Mouse (Mus musculus) B cell, adult (primary cell): ENCODE results near the gene Zfp819. TPM values are rescaled to one million over a fixed set of nuclear protein-coding genes. Genes with fewer than 3 reads are reported as not detected.

Experiments used
- total RNA-seq: library from RNA; stranded (reverse); gene quantifications from 4 replicates; pipeline ENCODE4 v1.2.4, GENCODE M21; 2023; ENCODE audit not compliant: inconsistent age

The Zfp819 gene
- total RNA-seq: not detected in 4 replicates

DNA sequence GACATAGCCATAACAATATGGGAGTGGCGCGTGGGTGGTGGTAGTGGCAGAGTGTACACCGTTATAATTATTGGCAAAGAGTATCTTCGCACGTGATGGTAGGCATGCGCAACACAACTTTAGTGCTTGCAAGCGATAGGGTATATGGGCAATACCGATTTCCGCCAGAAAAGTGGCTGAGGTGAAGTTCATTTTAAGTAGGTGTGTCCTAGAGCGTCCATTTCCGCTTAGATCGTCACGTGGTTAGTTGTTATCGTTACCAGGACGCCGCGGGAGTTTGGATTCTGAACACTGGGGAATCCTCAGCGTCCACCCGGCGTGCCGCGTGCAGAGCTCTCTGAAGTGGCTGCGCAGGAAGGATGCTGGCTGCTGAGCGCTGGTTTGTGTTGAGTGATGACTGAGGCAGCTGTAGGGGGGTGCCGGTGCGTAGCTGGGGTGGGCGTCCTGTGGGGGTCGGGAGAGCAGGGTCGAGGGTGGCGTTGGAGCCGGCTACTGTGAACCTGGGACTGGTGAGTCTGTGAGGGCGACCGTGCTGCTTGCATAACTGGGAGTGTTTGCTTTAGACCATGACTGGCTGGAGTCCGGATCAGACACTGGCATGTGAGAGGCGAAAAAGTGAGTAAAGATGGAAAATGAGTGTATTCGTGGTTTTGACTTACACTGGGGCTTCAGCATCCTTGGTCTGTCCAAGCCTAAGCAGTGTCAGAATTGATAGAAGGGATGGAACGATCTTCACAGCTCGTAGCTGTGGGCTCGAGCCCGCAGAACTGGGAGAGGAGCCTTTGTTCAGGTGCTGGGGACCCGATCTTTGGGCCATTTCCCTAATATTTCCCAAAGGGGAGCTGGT, at the start of gene Zfp819:
TSS of gene Zfp819 (plus strand) at position 274 of the 847 bp plus-strand sequence.

DNA sequence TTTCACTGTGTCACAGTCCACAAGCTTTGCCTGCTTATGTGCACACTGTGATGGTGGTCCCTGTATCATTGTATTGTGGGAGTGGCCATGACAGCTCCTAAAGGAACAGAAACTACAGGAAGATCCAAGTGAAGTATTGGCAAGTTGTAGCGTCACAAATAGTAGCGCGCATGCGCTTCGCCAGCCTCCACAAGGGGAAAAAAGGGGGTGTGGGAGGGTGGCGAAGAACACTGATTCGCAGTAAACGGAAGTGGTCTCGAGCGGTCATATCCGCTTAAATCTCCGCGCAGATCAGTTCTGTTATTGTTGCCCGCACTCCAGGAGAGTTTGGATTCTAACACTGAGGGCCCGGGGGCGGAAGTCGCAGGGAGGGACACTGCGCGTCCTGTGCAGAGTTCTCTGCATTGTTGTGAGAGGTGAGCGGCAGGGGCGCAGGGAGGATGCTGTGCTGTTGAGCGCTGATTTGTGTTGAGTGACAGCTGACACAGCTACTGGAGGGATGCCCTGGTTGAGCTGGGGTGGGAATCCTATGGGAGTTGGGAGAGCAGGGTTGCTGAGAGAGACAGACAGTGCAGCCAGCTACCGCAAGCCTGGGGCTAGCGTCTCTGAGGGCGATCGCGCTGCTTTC, 44.8 kb upstream of the Zfp819 start, which contains the start of gene Zfp658:
TSS of gene Zfp658 (plus strand) at position 251 of the 628 bp plus-strand sequence.

DNA sequence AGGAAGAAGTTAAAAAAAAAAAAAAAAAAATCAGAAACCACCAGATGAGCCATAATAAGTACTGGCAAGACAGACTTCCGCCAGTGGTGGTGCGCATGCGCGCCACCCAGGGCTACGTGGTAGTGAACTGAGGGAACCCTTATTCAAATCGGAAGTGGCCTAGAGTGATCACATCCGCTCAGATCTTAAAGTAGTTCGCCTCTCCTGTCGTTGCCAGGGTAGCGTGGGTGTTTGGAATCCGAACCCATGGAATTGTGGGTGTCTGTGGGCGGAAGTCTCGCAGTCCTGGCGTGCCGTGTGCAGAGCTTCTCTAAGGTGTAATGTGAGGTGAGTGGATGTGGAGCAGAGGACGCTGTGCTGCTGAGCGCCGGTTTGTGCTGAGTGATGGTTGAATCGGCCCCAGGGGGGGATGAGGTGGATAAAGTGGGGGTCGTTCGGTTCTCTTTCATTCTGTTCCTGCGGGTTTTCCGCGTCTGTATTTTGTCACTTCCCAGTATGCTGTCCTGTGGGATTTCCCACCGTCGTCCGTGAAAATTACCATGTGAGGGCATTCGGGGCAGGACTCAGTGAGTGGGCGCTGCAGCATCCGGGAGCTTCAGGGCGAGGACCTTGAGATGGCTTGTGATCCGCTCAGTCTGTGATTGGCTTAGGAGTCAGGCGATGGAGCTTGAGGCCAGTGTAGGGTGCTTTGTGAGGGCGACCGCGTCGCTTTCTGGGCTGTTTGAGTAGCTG, 27.4 kb upstream of the Zfp819 start, which contains the start of gene Zfp719:
TSS of gene Zfp719 (plus strand) at position 171 of the 732 bp plus-strand sequence.

DNA sequence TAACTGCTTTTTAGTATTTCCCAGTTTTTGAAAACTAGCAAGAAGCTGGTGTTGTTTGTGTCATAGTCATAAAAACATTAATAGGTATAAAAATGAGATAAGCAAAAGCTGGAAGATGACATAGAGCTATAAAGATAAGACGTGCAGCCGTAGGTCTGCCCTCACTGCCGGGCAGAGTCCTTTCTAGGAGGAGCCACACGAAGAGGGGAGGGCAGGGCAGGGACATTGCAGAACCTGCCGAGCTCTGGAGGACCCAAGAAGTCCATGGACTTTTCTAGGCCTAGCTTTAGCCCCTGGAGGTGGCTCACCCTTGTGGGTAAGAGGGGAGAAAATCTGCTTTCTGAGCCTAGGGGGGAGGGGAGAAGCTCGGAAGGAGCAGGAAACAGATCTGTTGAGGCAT, 27.5 kb downstream of the Zfp819 start, which contains the start of gene Ceacam18:
TSS of gene Ceacam18 (plus strand) at position 208 of the 400 bp plus-strand sequence.

DNA sequence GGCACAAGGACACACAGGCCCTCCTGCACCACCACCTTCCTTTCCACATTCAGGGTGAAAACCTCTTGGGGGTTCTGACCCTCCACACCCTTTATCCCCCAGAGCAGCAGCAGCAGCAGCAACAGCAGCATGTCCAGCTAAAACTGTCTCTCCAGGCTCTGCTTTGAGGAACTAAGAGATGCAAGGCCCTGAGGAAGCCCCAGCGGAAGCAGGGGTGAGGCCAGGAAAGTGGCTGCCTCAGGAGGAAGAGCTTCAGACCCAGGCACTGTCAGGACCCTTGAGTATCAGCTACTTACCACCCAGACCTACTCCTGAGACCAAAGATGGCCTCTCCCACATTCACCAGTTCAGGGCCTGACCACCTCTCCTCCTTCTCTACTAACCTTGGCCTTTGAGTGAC, 53.0 kb downstream of the Zfp819 start, which contains the start of gene Siglece:
TSS of gene Siglece (minus strand) at position 160 of the 400 bp plus-strand sequence.

Other genes starting within 250 kb of the Zfp819 start
- 357 to 404 TPM (median 393 TPM) in 4 replicates for gene Siglecg, start 199.0 kb upstream of the Zfp819 start, total RNA-seq
- not detected in 4 replicates for gene Lim2, start 179.5 kb upstream of the Zfp819 start, total RNA-seq
- gene Nkg7, start 170.1 kb upstream of the Zfp819 start, total RNA-seq: 1.9 to 3.8 TPM (median 2.3 TPM) in 4 replicates
- not detected in 4 replicates for gene Cldnd2, start 166.4 kb upstream of the Zfp819 start, total RNA-seq
- gene Etfb, start 163.1 kb upstream of the Zfp819 start, total RNA-seq: 36.1 to 51.0 TPM (median 48.9 TPM) in 4 replicates
- gene Gm45233, start 163.0 kb upstream of the Zfp819 start, total RNA-seq: not detected in 4 replicates
- 2.0 to 3.9 TPM (median 2.3 TPM) in 4 replicates for gene Vsig10l, start 144.0 kb upstream of the Zfp819 start, total RNA-seq
- gene Iglon5, start 117.1 kb upstream of the Zfp819 start, total RNA-seq: not detected in 4 replicates
- gene 4931406B18Rik, start 101.2 kb upstream of the Zfp819 start, total RNA-seq: not detected in 4 replicates
- 1.7 to 3.5 TPM (median 2.3 TPM) in 4 replicates for gene Cd33, start 62.7 kb upstream of the Zfp819 start, total RNA-seq
- gene Zfp658, start 44.9 kb upstream of the Zfp819 start, total RNA-seq: 1.9 to 2.5 TPM (median 2.5 TPM) in 4 replicates
- 8.9 to 14.1 TPM (median 10.7 TPM) in 4 replicates for gene Zfp719, start 27.6 kb upstream of the Zfp819 start, total RNA-seq
- not detected in 4 replicates for gene Ceacam18, start 27.5 kb downstream of the Zfp819 start, total RNA-seq
- gene Siglece, start 53.0 kb downstream of the Zfp819 start, total RNA-seq: 1.7 to 2.6 TPM (median 2.1 TPM) in 4 replicates
- 5.3 to 7.2 TPM (median 6.0 TPM) in 4 replicates for gene Ctu1, start 64.8 kb downstream of the Zfp819 start, total RNA-seq
- not detected in 4 replicates for gene Klk14, start 83.2 kb downstream of the Zfp819 start, total RNA-seq
- not detected in 4 replicates for gene Klk13, start 105.4 kb downstream of the Zfp819 start, total RNA-seq
- not detected in 4 replicates for gene Klk12, start 161.7 kb downstream of the Zfp819 start, total RNA-seq
- not detected in 4 replicates for gene Klk11, start 167.4 kb downstream of the Zfp819 start, total RNA-seq
- gene Klk10, start 173.9 kb downstream of the Zfp819 start, total RNA-seq: not detected in 4 replicates
- gene Klk9, start 184.7 kb downstream of the Zfp819 start, total RNA-seq: not detected in 4 replicates
- 1.1 to 6.0 TPM (median 4.7 TPM) in 4 replicates for gene Klk8, start 190.4 kb downstream of the Zfp819 start, total RNA-seq
- gene Klk7, start 204.1 kb downstream of the Zfp819 start, total RNA-seq: not detected in 4 replicates
- gene Klk6, start 217.3 kb downstream of the Zfp819 start, total RNA-seq: not detected in 4 replicates
- gene Klk5, start 234.8 kb downstream of the Zfp819 start, total RNA-seq: not detected in 4 replicates